ENCODE assay signal across 11 mouse cellular contexts in genomic region chr12:54460135-54460523, GRCm38 (mm10).
A peak's percentile ranks its signal among the peaks of the same experiment; 100 is the strongest.
DNase-seq lines count a peak whose midpoint lies in the region; ATAC-seq lines count a peak whose summit lies in the region.
"Had no signal": no experiment of that assay in that cellular context is flagged by ENCODE, and none has a peak within 500 bp of the region (broad histone marks: within the 10 kb centered on the region; RNA-seq: fewer than 3 reads in every experiment).

No protein-coding gene starts in this region.

- no peak overlapping the region for H3K27ac ChIP-seq in kidney, embryonic 16.5 days (ENCODE audit: low read length)
- H3K27ac ChIP-seq in midbrain, embryonic 13.5 days: no peak overlapping the region
- H3K27ac ChIP-seq in forebrain, embryonic 11.5 days (ENCODE audit: low read depth, low read length): no peak overlapping the region
- H3K27ac ChIP-seq: embryonic facial prominence, embryonic 13.5 days; layer of hippocampus, adult 2 months; midbrain, embryonic 12.5 days had no signal

- H3K27me3 ChIP-seq in kidney, embryonic 16.5 days (ENCODE audit: insufficient read depth, low read length): no peaks in the 10 kb centered on the region
- no peaks in the 10 kb centered on the region for H3K27me3 ChIP-seq in midbrain, embryonic 13.5 days
- H3K27me3 ChIP-seq in forebrain, embryonic 11.5 days (ENCODE audit: control insufficient read depth, insufficient read depth, low read length): no peaks in the 10 kb centered on the region
- H3K27me3 ChIP-seq: embryonic facial prominence, embryonic 13.5 days; midbrain, embryonic 12.5 days had no signal

- no peaks in the 10 kb centered on the region for H3K4me1 ChIP-seq in kidney, embryonic 16.5 days (ENCODE audit: insufficient read depth, low read length)
- no peaks in the 10 kb centered on the region for H3K4me1 ChIP-seq in midbrain, embryonic 13.5 days (replicated peaks)
- no peaks in the 10 kb centered on the region for H3K4me1 ChIP-seq in forebrain, embryonic 11.5 days (replicated peaks; ENCODE audit: control insufficient read depth, insufficient read depth, low read length)
- H3K4me1 ChIP-seq: embryonic facial prominence, embryonic 13.5 days; midbrain, embryonic 12.5 days had no signal

- H3K9ac ChIP-seq in kidney, embryonic 16.5 days (replicated peaks; ENCODE audit: low read length): no peak overlapping the region
- H3K9ac ChIP-seq in midbrain, embryonic 13.5 days (replicated peaks): no peak overlapping the region
- H3K9ac ChIP-seq in forebrain, embryonic 11.5 days (ENCODE audit: low read length): no peak overlapping the region
- H3K9ac ChIP-seq: embryonic facial prominence, embryonic 13.5 days; midbrain, embryonic 12.5 days had no signal

- H3K4me2 ChIP-seq in kidney, embryonic 16.5 days (replicated peaks; ENCODE audit: low read depth, low read length): no peak overlapping the region
- no peak overlapping the region for H3K4me2 ChIP-seq in midbrain, embryonic 13.5 days (replicated peaks)
- no peak overlapping the region for H3K4me2 ChIP-seq in forebrain, embryonic 11.5 days (ENCODE audit: low read depth, low read length, severe bottlenecking)
- H3K4me2 ChIP-seq: embryonic facial prominence, embryonic 13.5 days; midbrain, embryonic 12.5 days had no signal

- no peak for ATAC-seq in kidney, embryonic 16.5 days (ENCODE audit: low FRiP score, low TSS enrichment)
- ATAC-seq in midbrain, embryonic 13.5 days: no peak
- no peak for ATAC-seq in forebrain, embryonic 11.5 days (replicated peaks; ENCODE audit: low FRiP score)

- no peaks in the 10 kb centered on the region for H3K9me3 ChIP-seq in kidney, embryonic 16.5 days (ENCODE audit: low read length)
- H3K9me3 ChIP-seq in midbrain, embryonic 13.5 days: no peaks in the 10 kb centered on the region
- no peaks in the 10 kb centered on the region for H3K9me3 ChIP-seq in forebrain, embryonic 11.5 days (ENCODE audit: control insufficient read depth, low read length)
- H3K9me3 ChIP-seq: embryonic facial prominence, embryonic 13.5 days; midbrain, embryonic 12.5 days had no signal

- no peaks in the 10 kb centered on the region for H3K36me3 ChIP-seq in kidney, embryonic 16.5 days (ENCODE audit: insufficient read depth, low read length)
- H3K36me3 ChIP-seq in midbrain, embryonic 13.5 days: no peaks in the 10 kb centered on the region
- no peaks in the 10 kb centered on the region for H3K36me3 ChIP-seq in forebrain, embryonic 11.5 days (ENCODE audit: control insufficient read depth, insufficient read depth, low read length)
- H3K36me3 ChIP-seq: embryonic facial prominence, embryonic 13.5 days; midbrain, embryonic 12.5 days had no signal

- WGBS in kidney, embryonic 16.5 days: 65% methylated on average over 7 of the region's 7 CpGs
- 86% methylated on average over 7 of the region's 7 CpGs for WGBS in midbrain, embryonic 13.5 days
- 86% methylated on average over 7 of the region's 7 CpGs for WGBS in forebrain, embryonic 11.5 days

- H3K4me3 ChIP-seq in kidney, embryonic 16.5 days (ENCODE audit: low read length): no peak overlapping the region
- no peak overlapping the region for H3K4me3 ChIP-seq in midbrain, embryonic 13.5 days (replicated peaks)
- no peak overlapping the region for H3K4me3 ChIP-seq in forebrain, embryonic 11.5 days (ENCODE audit: low read depth, low read length)
- H3K4me3 ChIP-seq: embryonic facial prominence, embryonic 13.5 days; layer of hippocampus, adult 2 months; midbrain, embryonic 12.5 days had no signal

- DNase-seq in kidney, adult 18-20 months: peak; percentile 55
- peak; percentile 82 for DNase-seq in adrenal gland, adult 8-10 months
- DNase-seq in fibroblast of lung, adult 2 months (ENCODE audit: low read depth): peak; percentile 10
- DNase-seq in kidney, postnatal 36 days: peak; percentile 72 to 75
- DNase-seq in forebrain, embryonic 11.5 days (ENCODE audit: low spot score): no peak
- DNase-seq in right cerebral cortex, adult 18-20 months: no peak

Comparison
In these comparisons a context has a peak if more than half of its experiments do, and no peak if none do; other contexts are left out.
1. DNase-seq: peak in kidney, adult 18-20 months (single experiment), adrenal gland, adult 8-10 months (single experiment), fibroblast of lung, adult 2 months (single experiment) and kidney, postnatal 36 days (2 of 2); none in forebrain, embryonic 11.5 days (single experiment) and right cerebral cortex, adult 18-20 months (single experiment).